Mouse (Mus musculus) frontal cortex, postnatal 36 days (tissue): ENCODE measurements around the gene Otud1.

Experiments
- DNase-seq, 2 experiments: peaks; one replicate each; pipeline ENCODE4 v3.0.0; 2022; ENCODE audit warnings: low spot score in 2 of 2

The Otud1 gene

GRCm38 (mm10) chr2:19657158-19657874, at the start of gene Otud1:
Gene Otud1 (plus strand): TSS chr2:19657752.
- DNase-seq = peak; percentile 93 to 95

GRCm38 (mm10) chr2:19607852-19608251, 49.7 kb upstream of the Otud1 start:
- no peak for DNase-seq

- DNase-seq = no peak
Observed at GRCm38 (mm10) chr2:19608410-19609073, 49.0 kb upstream of the Otud1 start.

GRCm38 (mm10) chr2:19622041-19622440, 35.5 kb upstream of the Otud1 start:
- no peak for DNase-seq

GRCm38 (mm10) chr2:19627044-19627443, 30.5 kb upstream of the Otud1 start:
- no peak for DNase-seq

- no peak for DNase-seq
Observed at GRCm38 (mm10) chr2:19627920-19628608, 29.5 kb upstream of the Otud1 start.

- no peak for DNase-seq
Observed at GRCm38 (mm10) chr2:19630544-19630943, 27.0 kb upstream of the Otud1 start.

- no peak for DNase-seq
Observed at GRCm38 (mm10) chr2:19633406-19633920, 24.1 kb upstream of the Otud1 start.

GRCm38 (mm10) chr2:19645182-19645581, 12.4 kb upstream of the Otud1 start:
- DNase-seq = no peak

GRCm38 (mm10) chr2:19646144-19646543, 11.4 kb upstream of the Otud1 start:
- DNase-seq = no peak

- DNase-seq = peak; percentile 38 to 55
Observed at GRCm38 (mm10) chr2:19646910-19647309, 10.6 kb upstream of the Otud1 start.

- DNase-seq = no peak
Observed at GRCm38 (mm10) chr2:19656436-19656835, 1.1 kb upstream of the Otud1 start.

- peak; percentile 50 to 63 for DNase-seq
Observed at GRCm38 (mm10) chr2:19657881-19658589, 483 bp downstream of the Otud1 start.

GRCm38 (mm10) chr2:19658661-19659384, 1.3 kb downstream of the Otud1 start:
- peak; percentile 45 to 49 for DNase-seq

GRCm38 (mm10) chr2:19660875-19661274, 3.3 kb downstream of the Otud1 start:
- DNase-seq = no peak

- DNase-seq = peak in 1 of 2 experiments; percentile 39
Observed at GRCm38 (mm10) chr2:19663146-19663848, 5.7 kb downstream of the Otud1 start.

GRCm38 (mm10) chr2:19664147-19664546, 6.6 kb downstream of the Otud1 start:
- no peak for DNase-seq

GRCm38 (mm10) chr2:19664555-19665475, 7.3 kb downstream of the Otud1 start:
- no peak for DNase-seq

- DNase-seq = no peak
Observed at GRCm38 (mm10) chr2:19665841-19666240, 8.3 kb downstream of the Otud1 start.
